Mouse (Mus musculus) bone marrow, adult 2 months (tissue): ENCODE data around the gene 9330159F19Rik.

Experiments used
- CTCF ChIP-seq: fragments of 200-500 bp; IDR thresholded peaks from 2 replicates; pipeline ENCODE4 v1.5.1; 2011; ENCODE audit warnings: low read length, control low read depth; ENCODE audit not compliant: control insufficient read depth, insufficient read depth
- POLR2A ChIP-seq: fragments of 200-500 bp; IDR thresholded peaks from 2 replicates; pipeline ENCODE4 v1.6.1; 2011; ENCODE audit warnings: low read depth, mild to moderate bottlenecking, control low read depth, low read length, borderline replicate concordance; ENCODE audit not compliant: control insufficient read depth

- TF ChIP-seq CTCF (no peak), POLR2A (no peak)
These were observed at the start of gene 9330159F19Rik for GRCm38 (mm10) chr10:29211453-29211852.
